Mouse (Mus musculus) limb, embryonic 12.5 days (tissue): ENCODE measurements around the gene Cacng4. TPM values are rescaled to one million over a fixed set of nuclear protein-coding genes. Genes with fewer than 3 reads are reported as not detected.

Experiments
- ATAC-seq: fragments of 200-750 bp; cut with Nextera tagmentation; 2 replicates; pipeline ENCODE4 v1.8.0; 2017; ENCODE audit warnings: low read depth, moderate TSS enrichment; ENCODE audit not compliant: insufficient number of reproducible peaks, insufficient read depth, low FRiP score, low TSS enrichment
- H3K27ac ChIP-seq: fragments of 300-500 bp; sonication (generic); 2 replicates; pipeline ENCODE4 v1.5.1; 2016; ENCODE audit warnings: mild to moderate bottlenecking, moderate library complexity
- H3K27me3 ChIP-seq: fragments of 300-500 bp; sonication (generic); 2 replicates; pipeline ENCODE4 v1.6.1; 2016; ENCODE audit warnings: mild to moderate bottlenecking, moderate library complexity
- H3K36me3 ChIP-seq: fragments of 300-500 bp; sonication (generic); 2 replicates; pipeline ENCODE4 v1.6.1; 2016; ENCODE audit warnings: mild to moderate bottlenecking, moderate library complexity
- H3K4me1 ChIP-seq: fragments of 300-500 bp; sonication (generic); replicated peaks from 2 replicates; pipeline ENCODE4 v1.6.1; 2016
- H3K4me2 ChIP-seq: fragments of 300-500 bp; sonication (generic); 2 replicates; pipeline ENCODE4 v1.6.1; 2016; ENCODE audit warnings: mild to moderate bottlenecking, moderate library complexity
- H3K4me3 ChIP-seq: fragments of 300-500 bp; sonication (generic); replicated peaks from 2 replicates; pipeline ENCODE4 v1.5.1; 2016; ENCODE audit warnings: mild to moderate bottlenecking
- H3K9ac ChIP-seq: fragments of 300-500 bp; sonication (generic); replicated peaks from 2 replicates; pipeline ENCODE4 v1.6.1; 2016; ENCODE audit warnings: mild to moderate bottlenecking, moderate library complexity
- H3K9me3 ChIP-seq: fragments of 300-500 bp; sonication (generic); 2 replicates; pipeline ENCODE4 v1.6.1; 2016; ENCODE audit warnings: mild to moderate bottlenecking, moderate library complexity
- WGBS: fragments of 180-500 bp; shearing (Covaris S2); methylation state at CpG from one replicate; pipeline ENCODE4 v1.1.7; 2016; 5-methylcytosine and 5-hydroxymethylcytosine counted together
- polyA plus RNA-seq: library from polyadenylated mRNA; unstranded; fragments of >200 nt; fragmentation: Nextera tagmentation; extraction: Ambion mirVana; gene quantifications from 2 replicates; pipeline ENCODE4 v1.2.1, GENCODE M21; 2016

Cacng4 gene
- polyA plus RNA-seq, 1 experiment from 2014 or later: 5.2 TPM

DNA sequence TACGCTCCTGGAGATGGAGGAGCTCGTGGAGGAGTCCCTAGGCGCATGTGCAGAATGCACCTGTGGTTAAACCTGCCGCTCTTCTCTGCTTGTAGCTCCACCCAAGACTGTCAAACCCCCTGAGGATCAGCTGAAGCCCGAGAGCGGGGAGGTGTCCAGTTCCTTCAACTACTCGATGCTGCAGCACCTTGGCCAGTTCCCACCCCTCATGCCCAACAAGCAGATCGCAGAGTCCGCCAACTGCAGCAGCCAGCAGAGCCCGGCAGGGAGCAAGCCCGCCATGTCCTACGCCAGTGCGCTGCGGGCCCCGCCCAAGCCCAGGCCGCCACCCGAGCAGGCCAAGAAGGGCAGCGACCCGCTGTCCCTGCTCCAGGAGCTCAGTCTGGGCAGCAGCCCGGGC is 108.1 kb downstream of the Cacng4 start:
- Histone ChIP-seq H3K36me3 (peaks cover 35% of the 10 kb centered on the region), H3K4me2 (no peak overlapping the region), H3K9ac (no peak overlapping the region), H3K27me3 (no peaks in the 10 kb centered on the region), H3K9me3 (no peaks in the 10 kb centered on the region), H3K4me3 (no peak overlapping the region), H3K4me1 (peaks cover 16% of the 10 kb centered on the region), H3K27ac (no peak overlapping the region)
- WGBS: 86% methylated on average over 20 of the region's 20 CpGs
- ATAC-seq: no peak

DNA sequence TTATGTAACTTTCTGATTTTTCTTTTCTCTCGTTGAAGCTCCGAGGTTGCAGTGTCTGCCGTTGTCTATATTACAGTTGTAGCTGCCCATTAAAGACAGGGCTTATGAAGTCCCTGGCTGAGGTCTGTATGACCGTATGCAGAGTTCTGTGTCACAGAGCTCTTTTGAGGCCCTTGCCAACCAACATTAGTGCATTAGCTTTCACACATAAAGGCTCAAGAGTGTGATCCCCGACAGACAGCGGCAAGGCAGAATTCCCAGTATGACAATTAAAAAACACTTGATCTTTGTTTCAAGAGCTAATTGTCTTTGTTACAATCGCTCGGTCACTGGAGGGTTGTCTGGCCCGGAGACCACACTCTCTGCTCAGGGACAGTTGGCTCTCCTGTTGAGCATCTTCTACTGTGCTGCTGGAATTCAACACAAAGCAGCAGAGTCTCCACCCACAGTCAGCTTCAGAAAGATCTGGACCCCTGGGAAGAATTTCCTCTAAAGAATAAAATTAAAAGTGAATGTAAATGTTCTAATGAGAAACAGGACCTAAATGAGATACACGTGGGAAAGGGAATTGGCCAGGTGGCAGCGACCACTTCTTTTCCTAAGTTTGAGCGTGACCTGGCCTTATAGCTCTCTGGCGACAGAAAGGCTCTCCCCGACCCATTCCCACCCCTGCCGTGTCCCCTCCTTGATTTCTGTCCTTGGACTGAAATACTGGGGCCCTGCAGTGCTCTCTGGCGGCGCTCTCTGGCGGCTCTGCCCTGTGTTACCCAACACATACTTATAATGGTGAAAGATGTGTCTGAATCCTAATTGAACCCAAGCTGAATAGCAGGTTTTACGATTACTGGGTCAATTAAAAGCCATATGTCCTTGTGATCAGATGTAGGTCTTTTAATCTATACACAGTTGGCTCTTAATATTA is 110.6 kb downstream of the Cacng4 start:
- Histone ChIP-seq H3K4me2 (no peak overlapping the region), H3K9me3 (no peaks in the 10 kb centered on the region), H3K9ac (no peak overlapping the region), H3K4me1 (peaks cover 16% of the 10 kb centered on the region), H3K4me3 (no peak overlapping the region), H3K27ac (no peak overlapping the region), H3K36me3 (peaks cover 36% of the 10 kb centered on the region), H3K27me3 (no peaks in the 10 kb centered on the region)
- 48% methylated on average over 19 of the region's 19 CpGs for WGBS
- no peak for ATAC-seq

DNA sequence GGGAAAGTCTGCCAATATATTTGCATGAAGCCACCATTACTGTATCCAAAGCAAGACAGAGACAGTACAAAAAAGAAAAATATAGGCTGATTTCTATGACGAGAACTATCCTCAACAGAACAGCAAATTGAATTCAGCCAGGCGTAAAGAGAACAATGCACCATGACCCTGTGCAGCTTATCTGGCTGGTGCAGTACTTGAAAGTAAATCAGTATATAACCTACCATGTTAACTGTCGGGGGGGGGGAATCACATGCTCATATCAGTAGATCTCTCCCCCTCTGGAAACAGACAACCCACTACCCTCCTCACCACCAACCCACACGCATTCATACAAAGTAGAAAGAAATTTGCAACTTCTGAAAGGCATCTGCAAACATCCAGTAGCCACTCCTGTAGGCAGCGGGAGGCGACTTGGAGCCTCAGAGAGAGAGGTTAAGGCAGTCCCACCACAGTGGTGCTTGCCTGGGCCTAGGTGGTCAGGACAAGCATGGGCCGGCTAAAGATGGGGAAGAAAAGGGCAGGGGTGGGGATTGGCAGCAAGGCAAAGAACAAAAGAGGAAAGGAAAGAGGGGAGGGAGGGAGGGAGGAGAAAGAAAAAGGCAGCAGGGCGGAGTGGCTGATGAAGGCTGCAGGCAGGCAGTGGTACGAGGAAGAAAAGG is 111.5 kb downstream of the Cacng4 start:
- Histone ChIP-seq H3K27me3 (no peaks in the 10 kb centered on the region), H3K4me3 (no peak overlapping the region), H3K9me3 (no peaks in the 10 kb centered on the region), H3K4me1 (peaks cover 16% of the 10 kb centered on the region), H3K4me2 (no peak overlapping the region), H3K9ac (no peak overlapping the region), H3K27ac (no peak overlapping the region), H3K36me3 (peaks cover 31% of the 10 kb centered on the region)
- WGBS: 82% methylated on average over 9 of the region's 9 CpGs
- no peak for ATAC-seq

Other genes with a start within 250 kb of the Cacng4 start
- 19.1 and 22.4 TPM in 2 replicates for gene Helz, start 246.6 kb downstream of the Cacng4 start, polyA plus RNA-seq
- 3.1 and 3.7 TPM in 2 replicates for gene Cacng1, start 78.0 kb downstream of the Cacng4 start, polyA plus RNA-seq
- 0.13 and 0.36 TPM in 2 replicates for gene Cacng5, start 120.5 kb upstream of the Cacng4 start, polyA plus RNA-seq